Mouse (Mus musculus) MEL (cell line): ENCODE measurements around the gene Gm2696. TPM values are rescaled to one million over a fixed set of nuclear protein-coding genes. Genes with fewer than 3 reads are reported as not detected.

Source experiments
- DNase-seq: peaks from one replicate; pipeline ENCODE4 v3.0.0; 2011; ENCODE audit warnings: low read depth, low spot score
- H3K27ac ChIP-seq: 2 replicates; pipeline ENCODE4 v1.5.1; 2012; ENCODE audit warnings: low read depth, mild to moderate bottlenecking, control low read depth, low read length, moderate library complexity; ENCODE audit not compliant: control insufficient read depth
- H3K27me3 ChIP-seq, 2 experiments: fragments of 150-350 bp in 1 of 2; sonication (generic) in 1 of 2; 2 replicates each; pipeline ENCODE4 v1.6.1; 2012; ENCODE audit warnings: low read length in 2 of 2, mild to moderate bottlenecking in 2 of 2, improper control_type of control experiment in 1 of 2, moderate library complexity in 1 of 2; ENCODE audit not compliant: insufficient read depth in 2 of 2, control insufficient read depth in 1 of 2
- H3K36me3 ChIP-seq, 2 experiments: 2 replicates each; pipeline ENCODE4 v1.6.1; 2012 to 2014; ENCODE audit warnings: low read length in 2 of 2, improper control_type of control experiment in 1 of 2, inconsistent platforms in 1 of 2, mild to moderate bottlenecking in 1 of 2; ENCODE audit not compliant: insufficient read depth in 2 of 2, control insufficient read depth in 1 of 2
- H3K4me1 ChIP-seq, 2 experiments: fragments of 150-350 bp in 1 of 2; sonication (generic) in 1 of 2; 2 replicates each; pipeline ENCODE4 v1.6.1; 2012; ENCODE audit warnings: low read length in 2 of 2, improper control_type of control experiment in 1 of 2, mild to moderate bottlenecking in 1 of 2; ENCODE audit not compliant: insufficient read depth in 2 of 2, control insufficient read depth in 1 of 2
- H3K4me3 ChIP-seq, 2 experiments: fragments of 150-350 bp in 1 of 2; sonication (generic) in 1 of 2; 2 replicates each; pipeline ENCODE4 v1.5.1; 2012; ENCODE audit warnings: low read depth in 2 of 2, low read length in 2 of 2, mild to moderate bottlenecking in 2 of 2, moderate library complexity in 2 of 2, control low read depth in 1 of 2, improper control_type of control experiment in 1 of 2; ENCODE audit not compliant: control insufficient read depth in 1 of 2, insufficient read depth in 1 of 2
- H3K79me2 ChIP-seq: 2 replicates; pipeline ENCODE4 v1.6.1; 2012; ENCODE audit warnings: mild to moderate bottlenecking, low read length, moderate library complexity; ENCODE audit not compliant: control insufficient read depth, poor library complexity, insufficient read depth
- H3K9ac ChIP-seq: 2 replicates; pipeline ENCODE4 v1.6.1; 2012; ENCODE audit warnings: low read depth, mild to moderate bottlenecking, control low read depth, low read length, moderate library complexity; ENCODE audit not compliant: control insufficient read depth, poor library complexity, severe bottlenecking
- H3K9me3 ChIP-seq: fragments of 150-350 bp; sonication (generic); replicated peaks from 2 replicates; pipeline ENCODE4 v1.6.1; 2012; ENCODE audit warnings: mild to moderate bottlenecking, low read length, improper control_type of control experiment, moderate library complexity; ENCODE audit not compliant: insufficient read depth
- CHD2 ChIP-seq: IDR thresholded peaks from 2 replicates; pipeline ENCODE4 v1.6.1; 2011; ENCODE audit warnings: low read length, improper control_type of control experiment
- CTCF ChIP-seq, 3 experiments: IDR thresholded peaks in 2 of 3; conservative IDR thresholded peaks in 1 of 3; 2 replicates each; pipeline ENCODE4 v1.5.1; 2011 to 2012; ENCODE audit warnings: low read length in 3 of 3, low read depth in 2 of 3, mild to moderate bottlenecking in 2 of 3, improper control_type of control experiment in 1 of 3, inconsistent platforms in 1 of 3, mixed read lengths in 1 of 3, moderate library complexity in 1 of 3; ENCODE audit not compliant: control insufficient read depth in 1 of 3, insufficient read depth in 1 of 3, poor library complexity in 1 of 3, severe bottlenecking in 1 of 3
- E2F4 ChIP-seq: IDR thresholded peaks from 2 replicates; pipeline ENCODE4 v1.6.1; 2011; ENCODE audit warnings: low read depth, low read length, improper control_type of control experiment, borderline replicate concordance
- ETS1 ChIP-seq: IDR thresholded peaks from 2 replicates; pipeline ENCODE4 v1.6.1; 2012; ENCODE audit warnings: low read depth, mild to moderate bottlenecking, inconsistent platforms, low read length, improper control_type of control experiment, moderate library complexity
- GABPA ChIP-seq: IDR thresholded peaks from 2 replicates; pipeline ENCODE4 v1.6.1; 2012; ENCODE audit warnings: low read depth, mild to moderate bottlenecking, inconsistent platforms, low read length, improper control_type of control experiment, moderate library complexity
- KAT2A ChIP-seq: conservative IDR thresholded peaks from 2 replicates; pipeline ENCODE4 v1.6.1; 2012; ENCODE audit warnings: low read depth, low read length, improper control_type of control experiment, inconsistent platforms
- MAFK ChIP-seq: IDR thresholded peaks from 2 replicates; pipeline ENCODE4 v1.6.1; 2011; ENCODE audit warnings: low read depth, mild to moderate bottlenecking, low read length, improper control_type of control experiment, borderline replicate concordance
- MYB ChIP-seq: IDR thresholded peaks from 2 replicates; pipeline ENCODE4 v1.6.1; 2011; ENCODE audit warnings: mild to moderate bottlenecking, low read depth, low read length, improper control_type of control experiment
- MYC ChIP-seq: IDR thresholded peaks from 2 replicates; pipeline ENCODE4 v1.6.1; 2011; ENCODE audit warnings: low read depth, mild to moderate bottlenecking, low read length, improper control_type of control experiment, moderate library complexity
- NELFE ChIP-seq: IDR thresholded peaks from 2 replicates; pipeline ENCODE4 v1.6.1; 2011; ENCODE audit warnings: low read depth, low read length, improper control_type of control experiment
- NRF1 ChIP-seq: IDR thresholded peaks from 2 replicates; pipeline ENCODE4 v1.6.1; 2014; ENCODE audit warnings: low read depth, mild to moderate bottlenecking, inconsistent platforms, low read length, improper control_type of control experiment, moderate library complexity; ENCODE audit not compliant: poor library complexity, insufficient read depth, severe bottlenecking
- POLR2A ChIP-seq, 2 experiments: IDR thresholded peaks; 2 replicates each; pipeline ENCODE4 v1.6.1; 2011 to 2012; ENCODE audit warnings: low read length in 2 of 2, mild to moderate bottlenecking in 2 of 2, control low read depth in 1 of 2, improper control_type of control experiment in 1 of 2, low read depth in 1 of 2, moderate library complexity in 1 of 2; ENCODE audit not compliant: control insufficient read depth in 1 of 2, insufficient read depth in 1 of 2, poor library complexity in 1 of 2
- POLR2AphosphoS2 ChIP-seq: IDR thresholded peaks from 2 replicates; pipeline ENCODE4 v1.6.1; 2011; ENCODE audit warnings: low read length, improper control_type of control experiment
- POLR2AphosphoS5 ChIP-seq: IDR thresholded peaks from 2 replicates; pipeline ENCODE4 v1.6.1; 2012; ENCODE audit warnings: low read depth, borderline replicate concordance, mild to moderate bottlenecking, inconsistent platforms, low read length, moderate library complexity, mixed read lengths
- RAD21 ChIP-seq: IDR thresholded peaks from 2 replicates; pipeline ENCODE4 v1.6.1; 2011; ENCODE audit warnings: mild to moderate bottlenecking, low read depth, low read length, improper control_type of control experiment
- RCOR1 ChIP-seq: IDR thresholded peaks from 2 replicates; pipeline ENCODE4 v1.6.1; 2012; ENCODE audit warnings: low read depth, mild to moderate bottlenecking, inconsistent platforms, low read length, improper control_type of control experiment
- UBTF ChIP-seq: IDR thresholded peaks from 2 replicates; pipeline ENCODE4 v1.6.1; 2012; ENCODE audit warnings: low read depth, mild to moderate bottlenecking, inconsistent platforms, low read length, improper control_type of control experiment, moderate library complexity, borderline replicate concordance; ENCODE audit not compliant: insufficient read depth
- USF1 ChIP-seq: IDR thresholded peaks from 2 replicates; pipeline ENCODE4 v1.6.1; 2014; ENCODE audit warnings: low read depth, mild to moderate bottlenecking, inconsistent platforms, low read length, improper control_type of control experiment, moderate library complexity
- USF2 ChIP-seq, 2 experiments: IDR thresholded peaks; 2 replicates each; pipeline ENCODE4 v1.6.1; 2011 to 2012; ENCODE audit warnings: improper control_type of control experiment in 2 of 2, low read length in 2 of 2, borderline replicate concordance in 1 of 2, inconsistent platforms in 1 of 2, low read depth in 1 of 2, mild to moderate bottlenecking in 1 of 2; ENCODE audit not compliant: insufficient read depth in 1 of 2
- ZC3H11A ChIP-seq: IDR thresholded peaks from 2 replicates; pipeline ENCODE4 v1.6.1; 2012; ENCODE audit warnings: low read depth, mild to moderate bottlenecking, inconsistent platforms, low read length, improper control_type of control experiment
- ZKSCAN1 ChIP-seq: IDR thresholded peaks from 2 replicates; pipeline ENCODE4 v1.6.1; 2012; ENCODE audit warnings: low read depth, mild to moderate bottlenecking, inconsistent platforms, low read length, improper control_type of control experiment, moderate library complexity
- polyA plus RNA-seq, 2 experiments: library from polyadenylated mRNA; stranded (reverse) in 1 of 2; unstranded in 1 of 2; fragments of >175 nt in 1 of 2; fragments of >200 nt in 1 of 2; gene quantifications; 2 replicates each; pipeline versions ENCODE4 v1.2.1 to v1.2.4; 2012; ENCODE audit warnings: low replicate concordance in 2 of 2, low read depth in 1 of 2; ENCODE audit not compliant: insufficient read length in 2 of 2, insufficient read depth in 1 of 2, missing spikeins in 1 of 2
- total RNA-seq: library from RNA; depleted of rRNA; stranded (reverse); fragments of 300-350 nt; gene quantifications from 2 replicates; pipeline ENCODE4 v1.2.3, GENCODE M21; 2012

Gene Gm2696
- total and polyA plus RNA-seq, 3 experiments: not detected

DNA sequence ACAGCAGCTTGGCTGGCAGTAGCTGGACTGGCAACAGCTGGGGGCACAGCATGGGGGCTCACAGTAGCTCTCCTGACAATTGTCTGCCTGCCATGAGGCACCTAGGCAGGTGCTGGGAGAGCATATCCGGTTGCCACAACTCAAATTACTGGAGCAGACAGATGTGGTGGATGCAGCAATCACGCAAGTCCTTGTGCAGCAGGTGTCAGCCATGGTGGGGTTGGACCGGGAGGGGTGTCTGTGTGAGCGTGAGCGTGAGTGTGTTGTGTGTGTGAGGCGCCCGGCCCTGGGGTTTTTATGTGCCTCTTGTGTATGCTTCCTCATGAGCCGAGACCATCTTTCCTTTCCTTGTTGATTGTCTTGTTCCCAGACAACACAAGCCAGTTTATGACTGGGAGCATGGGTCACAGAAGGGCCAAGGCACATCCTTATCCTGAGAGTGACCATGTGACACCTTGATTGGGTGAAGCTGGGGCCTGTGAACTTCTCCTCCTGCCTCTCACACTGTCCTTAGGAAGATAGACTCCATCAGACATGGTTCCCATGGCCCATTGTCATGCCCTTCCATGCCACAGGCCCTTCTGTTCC is 15.5 kb upstream of the Gm2696 start, which contains the start of gene Gm19668:
Gene Gm19668 (minus strand): TSS at position 213 of the 588 bp plus-strand sequence.
- Histone ChIP-seq H3K27me3 (peaks cover 5 to 8% of the 10 kb centered on the region in 2 experiments), H3K27ac (no peak within 1 kb of the TSS), H3K9me3 (no peaks in the 10 kb centered on the region), H3K9ac (no peak within 1 kb of the TSS), H3K4me1 (no peaks in the 10 kb centered on the region), H3K79me2 (no peaks in the 10 kb centered on the region), H3K4me3 (no peak within 1 kb of the TSS), H3K36me3 (no peaks in the 10 kb centered on the region)
- DNase-seq: no peak
- no peak for TF ChIP-seq ZC3H11A
- TF ChIP-seq MYB: no peak
- no peak for TF ChIP-seq RCOR1
- no peak for TF ChIP-seq MYC
- no peak for TF ChIP-seq ETS1
- TF ChIP-seq KAT2A: no peak
- no peak for TF ChIP-seq UBTF
- no peak for TF ChIP-seq USF2 (IDR thresholded peaks at IDR 0.05; ENCODE audit: borderline replicate concordance in 1 of 2, insufficient read depth in 1 of 2, low read depth in 1 of 2, low read length in 2 of 2)
- TF ChIP-seq RAD21: no peak
- no peak for TF ChIP-seq E2F4
- TF ChIP-seq CHD2: no peak
- TF ChIP-seq POLR2A (IDR thresholded peaks at IDR 0.05; ENCODE audit: control insufficient read depth in 1 of 2, insufficient read depth in 1 of 2, low read depth in 1 of 2, low read length in 2 of 2, poor library complexity in 1 of 2): no peak
- no peak for TF ChIP-seq NRF1
- TF ChIP-seq NELFE: no peak
- no peak for TF ChIP-seq GABPA
- no peak for TF ChIP-seq POLR2AphosphoS5
- no peak for TF ChIP-seq POLR2AphosphoS2
- TF ChIP-seq USF1: no peak
- TF ChIP-seq MAFK: no peak

- peaks cover 8 to 9% of the 10 kb centered on the region in 2 experiments for H3K27me3 ChIP-seq
- H3K9me3 ChIP-seq: no peaks in the 10 kb centered on the region
- no peak for DNase-seq
- TF ChIP-seq CTCF (IDR thresholded peaks at IDR 0.05 in 2 of 3, conservative IDR thresholded peaks at IDR 0.05 in 1 of 3; ENCODE audit: control insufficient read depth in 1 of 3, insufficient read depth in 1 of 3, low read depth in 2 of 3, low read length in 3 of 3, poor library complexity in 1 of 3, severe bottlenecking in 1 of 3): no peak
- no peak for TF ChIP-seq ZKSCAN1
- no peaks in the 10 kb centered on the region for H3K4me1 ChIP-seq
- H3K9ac ChIP-seq: no peak overlapping the region
- no peaks in the 10 kb centered on the region for H3K36me3 ChIP-seq
- no peaks in the 10 kb centered on the region for H3K79me2 ChIP-seq
- no peak overlapping the region for H3K27ac ChIP-seq
- H3K4me3 ChIP-seq: no peak overlapping the region
Observed at GRCm38 (mm10) chr10:77804095-77804494, 10.4 kb upstream of the Gm2696 start.
